Mouse (Mus musculus) gastrocnemius, adult 2 months (tissue): ENCODE measurements around the gene Glud1. TPM values are rescaled to one million over a fixed set of nuclear protein-coding genes. Genes with fewer than 3 reads are reported as not detected.

Source experiments
- DNase-seq: peaks from one replicate; pipeline ENCODE4 v3.0.0; 2022
- H3K27ac ChIP-seq: fragments of 200-600 bp; 2 replicates; pipeline ENCODE4 v1.8.1; 2022; ENCODE audit warnings: mild to moderate bottlenecking
- H3K4me3 ChIP-seq: fragments of 200-600 bp; 2 replicates; pipeline ENCODE4 v1.8.1; 2022; ENCODE audit warnings: mild to moderate bottlenecking, moderate library complexity
- CTCF ChIP-seq: fragments of 200-600 bp; IDR thresholded peaks from 2 replicates; pipeline ENCODE4 v1.8.1; 2022; ENCODE audit warnings: antibody characterized with exemption, mild to moderate bottlenecking, moderate library complexity
- intact Hi-C: fragments of 180-260 bp; cut with DNase I; formaldehyde crosslinking; loops from one replicate; pipeline ENCODE4 v1.15.1; 2025
- total RNA-seq, 2 experiments: library from RNA; stranded (reverse); gene quantifications; 2 replicates each; pipeline ENCODE4 v1.2.3; 2021

Gene Glud1
- total RNA-seq, 2 experiments from 2014 or later, result 112 to 139 TPM

GRCm38 (mm10) chr14:34375941-34376340 is 65.4 kb downstream of the Glud1 start:
- H3K27ac ChIP-seq, result peak overlapping the region; percentile 84
- intact Hi-C loops, result no loop called here
- peak overlapping the region; percentile 70 for H3K4me3 ChIP-seq
- no peak for DNase-seq
- peak; percentile 21; the same call in 1 of the 2 replicates for TF ChIP-seq CTCF

GRCm38 (mm10) chr14:34377121-34377520 is 66.6 kb downstream of the Glud1 start:
- Histone ChIP-seq H3K4me3 (peak overlapping the region; percentile 70), H3K27ac (peak overlapping the region; percentile 84)
- intact Hi-C loops, result no loop called here
- no peak for DNase-seq
- no peak for TF ChIP-seq CTCF

GRCm38 (mm10) chr14:34378560-34379331 is 68.2 kb downstream of the Glud1 start:
- no peak for TF ChIP-seq CTCF
- intact Hi-C loops, result no loop called here
- peak; percentile 48 for DNase-seq
- peak overlapping the region; percentile 84 for H3K27ac ChIP-seq
- H3K4me3 ChIP-seq, result peak overlapping the region; percentile 70

- DNase-seq, result no peak
- intact Hi-C loops, result no loop called here
- Histone ChIP-seq H3K27ac (peak overlapping the region; percentile 35; the same call in 1 of the 2 replicates), H3K4me3 (no peak overlapping the region)
- TF ChIP-seq CTCF, result no peak
These were observed 72.6 kb downstream of the Glud1 start for GRCm38 (mm10) chr14:34382921-34383704.

- no peak for TF ChIP-seq CTCF
- no peak overlapping the region for H3K4me3 ChIP-seq
- DNase-seq, result no peak
- H3K27ac ChIP-seq, result no peak overlapping the region
- intact Hi-C loops, result no loop called here
These were observed 82.8 kb downstream of the Glud1 start for GRCm38 (mm10) chr14:34393295-34393694.

Other genes starting within 250 kb of the Glud1 start
- gene Anxa8, start 224.7 kb upstream of the Glud1 start, total RNA-seq, result 1 to 10 TPM; 1.1 TPM
- not detected for gene A630023A22Rik, start 208.0 kb upstream of the Glud1 start, total RNA-seq
- gene Npy4r, start 158.2 kb upstream of the Glud1 start, total RNA-seq, result under 1 TPM in 1 of 2 experiments, not detected in 1; 0.06 TPM
- gene Gprin2, start 109.1 kb upstream of the Glud1 start, total RNA-seq, result under 1 TPM; 0.03 to 0.23 TPM
- gene Syt15, start 91.1 kb upstream of the Glud1 start, total RNA-seq, result under 1 TPM; 0.47 to 0.71 TPM
- 10 to 100 TPM; 10.7 to 11.8 TPM for gene Shld2, start 234 bp upstream of the Glud1 start, total RNA-seq
- gene Fam25c, start 44.7 kb downstream of the Glud1 start, total RNA-seq, result not detected
- gene Sncg, start 64.1 kb downstream of the Glud1 start, total RNA-seq, result 1 to 10 TPM; 4.0 to 4.8 TPM
- gene Mmrn2, start 64.7 kb downstream of the Glud1 start, total RNA-seq, result 10 to 100 TPM; 10.3 to 12.4 TPM
- 10 to 100 TPM; 49.4 to 54.1 TPM for gene Bmpr1a, start 192.6 kb downstream of the Glud1 start, total RNA-seq
- not detected for gene 9230112D13Rik, start 212.1 kb downstream of the Glud1 start, total RNA-seq